Mouse (Mus musculus): ENCODE measurements around the gene Chuk. TPM values are rescaled to one million over a fixed set of nuclear protein-coding genes. Genes with fewer than 3 reads are reported as not detected.

The Chuk gene
- polyA plus RNA-seq, 1 experiment from 2014 or later, result 31.5 TPM

DNA sequence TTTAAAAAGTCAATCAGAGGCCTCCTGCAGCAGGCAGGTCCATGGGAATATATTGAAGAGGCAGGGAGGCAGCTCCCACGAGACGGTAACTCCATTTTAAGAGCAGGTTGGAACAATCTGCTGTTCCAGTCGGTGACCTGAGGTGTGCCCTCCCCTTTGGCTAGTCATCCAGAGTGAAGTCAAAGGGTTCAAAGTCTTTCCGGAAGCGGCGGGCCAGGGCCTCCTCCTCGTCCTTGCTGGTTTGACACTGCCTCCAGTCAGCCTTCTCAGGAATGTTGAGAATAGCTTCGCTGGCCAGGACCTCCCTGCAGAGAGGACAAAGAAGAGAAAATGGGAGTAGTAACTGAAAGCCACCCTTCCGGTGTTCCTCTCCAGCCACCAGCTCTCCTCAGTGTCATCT is 3.1 kb upstream of the Chuk start:
- Histone ChIP-seq H3K9me3 (replicated peaks; ENCODE audit: control insufficient read depth, low read length) (no peaks in the 10 kb centered on the region), H3K9ac (ENCODE audit: low read length) (no peak overlapping the region), H3K36me3 (ENCODE audit: control insufficient read depth, insufficient read depth) (peaks cover 34% of the 10 kb centered on the region), H3K4me1 (ENCODE audit: control insufficient read depth, insufficient read depth, low read length) (peaks cover 11% of the 10 kb centered on the region), H3K4me2 (ENCODE audit: low read depth, low read length) (no peak overlapping the region), H3K4me3 (ENCODE audit: low read length) (no peak overlapping the region), H3K27ac (ENCODE audit: low read length) (no peak overlapping the region), H3K27me3 (ENCODE audit: control insufficient read depth, insufficient read depth, low read length) (no peaks in the 10 kb centered on the region)
- no peak for ATAC-seq (replicated peaks; ENCODE audit: extremely low read depth, insufficient read depth, low FRiP score)
- 86% methylated on average over 9 of the region's 9 CpGs for WGBS

DNA sequence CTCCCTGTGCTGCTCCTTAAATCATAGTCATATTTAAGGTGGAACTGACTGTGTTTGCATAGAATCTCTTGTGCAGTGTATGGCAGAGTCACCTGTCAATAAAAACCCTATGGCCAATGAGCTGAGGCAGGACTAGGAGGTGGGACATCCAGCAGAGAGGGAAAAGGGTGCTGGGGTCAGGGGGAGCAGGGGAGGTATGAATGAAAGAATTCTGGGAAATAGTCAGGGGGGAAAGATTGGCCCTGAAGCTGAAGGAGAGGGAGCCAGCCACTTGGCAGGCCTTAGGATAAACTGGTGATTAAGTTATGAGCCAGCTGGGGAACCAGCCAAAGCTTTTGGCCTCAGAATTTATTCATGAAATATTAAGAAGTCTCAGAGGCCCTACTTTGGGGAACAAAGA is 1.7 kb upstream of the Chuk start:
- H3K36me3 ChIP-seq (ENCODE audit: control insufficient read depth, insufficient read depth), result peaks cover 28% of the 10 kb centered on the region
- H3K4me1 ChIP-seq (ENCODE audit: control insufficient read depth, insufficient read depth, low read length), result peaks cover 11% of the 10 kb centered on the region
- H3K27me3 ChIP-seq (ENCODE audit: control insufficient read depth, insufficient read depth, low read length), result no peaks in the 10 kb centered on the region
- H3K9me3 ChIP-seq (replicated peaks; ENCODE audit: control insufficient read depth, low read length), result no peaks in the 10 kb centered on the region
- no peak for ATAC-seq (replicated peaks; ENCODE audit: extremely low read depth, insufficient read depth, low FRiP score)
- H3K27ac ChIP-seq (ENCODE audit: low read length), result no peak overlapping the region
- no peak overlapping the region for H3K4me2 ChIP-seq (ENCODE audit: low read depth, low read length)
- no peak overlapping the region for H3K9ac ChIP-seq (ENCODE audit: low read length)
- no peak overlapping the region for H3K4me3 ChIP-seq (ENCODE audit: low read length)

DNA sequence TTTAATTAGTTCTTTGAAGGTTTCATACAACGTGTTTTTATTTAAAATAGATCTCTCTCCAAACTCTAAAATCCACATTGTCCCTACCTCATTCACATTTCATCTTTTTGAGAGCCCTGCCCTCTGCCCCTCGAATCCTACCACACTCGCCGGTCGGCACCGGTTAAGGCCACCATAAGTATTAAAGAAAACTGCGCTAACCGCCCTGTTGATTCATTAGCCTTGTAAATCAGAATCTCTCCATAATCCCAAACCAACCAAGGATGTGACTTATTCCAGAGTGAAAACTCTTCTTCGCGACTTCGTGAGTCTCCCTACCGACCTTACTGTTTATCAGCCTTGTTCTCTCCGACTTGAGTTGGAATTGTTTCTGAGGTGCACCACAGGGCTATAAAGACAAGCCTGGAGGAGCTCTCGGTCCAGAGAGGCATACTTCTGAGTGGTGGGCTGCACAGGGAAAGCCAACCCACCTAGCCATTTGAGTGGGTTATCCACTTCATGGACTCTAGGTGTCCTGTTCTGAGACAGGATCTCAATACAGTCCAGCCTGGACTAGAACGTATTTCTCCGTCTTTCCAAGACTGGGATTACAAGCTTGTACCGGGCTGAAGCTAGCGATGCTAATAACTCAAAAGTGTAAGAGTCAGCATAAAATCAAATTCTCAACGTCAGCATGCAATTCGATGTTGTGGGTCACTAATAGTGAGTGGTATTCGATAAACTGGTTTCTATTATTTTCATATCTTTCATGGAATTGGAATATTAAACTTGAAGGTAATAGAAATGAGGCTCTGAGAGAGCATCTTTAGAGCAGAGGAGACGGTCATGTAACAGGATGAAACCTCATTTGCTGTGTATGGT is 611 bp upstream of the Chuk start:
- peak overlapping the region; percentile 95 for H3K4me2 ChIP-seq (ENCODE audit: low read depth, low read length)
- 29% methylated on average over 22 of the region's 22 CpGs for WGBS
- ATAC-seq (replicated peaks; ENCODE audit: extremely low read depth, insufficient read depth, low FRiP score), result peak; percentile 15; the same call in 1 of the 2 replicates

DNA sequence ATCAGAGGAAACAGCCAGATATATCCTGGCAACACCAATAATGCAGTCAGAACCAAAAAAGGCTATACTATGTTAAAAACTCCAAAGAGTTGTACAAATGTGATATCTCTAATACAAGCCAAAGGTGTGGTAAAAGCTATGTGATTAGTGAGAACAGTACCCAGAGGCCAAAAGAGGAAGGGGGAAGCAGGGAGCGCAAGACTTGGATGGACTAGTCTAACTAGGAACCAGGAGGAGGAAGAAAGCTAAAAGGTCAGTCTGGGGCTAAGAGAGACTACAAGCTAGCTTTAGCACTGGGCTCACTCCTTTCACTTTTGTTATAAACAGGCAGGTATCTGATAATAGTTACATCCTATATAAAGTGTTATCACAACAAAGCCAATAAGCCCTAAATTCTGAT is 2.9 kb downstream of the Chuk start:
- H3K4me1 ChIP-seq (ENCODE audit: control insufficient read depth, insufficient read depth, low read length), result peaks cover 11% of the 10 kb centered on the region
- H3K4me2 ChIP-seq (ENCODE audit: low read depth, low read length), result no peak overlapping the region
- 72% methylated on average over 1 of the region's 1 CpGs for WGBS
- H3K9me3 ChIP-seq (replicated peaks; ENCODE audit: control insufficient read depth, low read length), result no peaks in the 10 kb centered on the region
- H3K27me3 ChIP-seq (ENCODE audit: control insufficient read depth, insufficient read depth, low read length), result no peaks in the 10 kb centered on the region
- no peak for ATAC-seq (replicated peaks; ENCODE audit: extremely low read depth, insufficient read depth, low FRiP score)
- H3K36me3 ChIP-seq (ENCODE audit: control insufficient read depth, insufficient read depth), result peaks cover 3% of the 10 kb centered on the region
- no peak overlapping the region for H3K4me3 ChIP-seq (ENCODE audit: low read length)
- no peak overlapping the region for H3K27ac ChIP-seq (ENCODE audit: low read length)
- no peak overlapping the region for H3K9ac ChIP-seq (ENCODE audit: low read length)

More for the DNA sequence above, 611 bp upstream of the Chuk start:
- peak overlapping the region; percentile 99 for H3K9ac ChIP-seq (ENCODE audit: low read length)
- H3K4me1 ChIP-seq (ENCODE audit: control insufficient read depth, insufficient read depth, low read length), result peaks cover 11% of the 10 kb centered on the region
- peak overlapping the region; percentile 99 for H3K4me3 ChIP-seq (ENCODE audit: low read length)
- H3K36me3 ChIP-seq (ENCODE audit: control insufficient read depth, insufficient read depth), result peaks cover 19% of the 10 kb centered on the region
- H3K27me3 ChIP-seq (ENCODE audit: control insufficient read depth, insufficient read depth, low read length), result no peaks in the 10 kb centered on the region
- no peaks in the 10 kb centered on the region for H3K9me3 ChIP-seq (replicated peaks; ENCODE audit: control insufficient read depth, low read length)
- 0 out of 2 replicates have a peak overlapping the region, but pooled peaks have one; percentile 15 for H3K27ac ChIP-seq (ENCODE audit: low read length)

DNA sequence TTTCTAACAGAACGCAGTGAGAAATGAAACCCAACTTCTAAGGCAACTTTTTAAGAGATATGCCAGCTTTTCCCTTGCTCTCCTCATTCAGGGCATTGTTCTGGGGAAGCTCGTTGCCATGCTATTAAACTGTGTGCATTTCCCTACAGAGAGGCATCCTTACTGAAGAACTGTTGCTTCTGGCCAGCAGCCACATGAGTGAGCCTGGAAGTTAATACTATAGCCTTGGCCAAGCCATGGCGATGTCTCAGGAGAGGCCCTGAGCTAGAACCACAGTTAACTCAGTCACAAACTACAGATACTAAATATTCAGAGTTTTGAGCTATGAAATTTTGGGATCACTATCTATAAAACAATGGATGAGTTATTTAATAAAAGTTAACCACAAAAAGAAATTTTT is 4.3 kb downstream of the Chuk start:
- Histone ChIP-seq H3K4me2 (ENCODE audit: low read depth, low read length) (no peak overlapping the region), H3K4me1 (ENCODE audit: control insufficient read depth, insufficient read depth, low read length) (peaks cover 11% of the 10 kb centered on the region), H3K4me3 (ENCODE audit: low read length) (no peak overlapping the region), H3K9me3 (replicated peaks; ENCODE audit: control insufficient read depth, low read length) (no peaks in the 10 kb centered on the region), H3K27me3 (ENCODE audit: control insufficient read depth, insufficient read depth, low read length) (no peaks in the 10 kb centered on the region), H3K9ac (ENCODE audit: low read length) (no peak overlapping the region), H3K27ac (ENCODE audit: low read length) (no peak overlapping the region), H3K36me3 (ENCODE audit: control insufficient read depth, insufficient read depth) (peaks cover 5% of the 10 kb centered on the region; the same call in 1 of the 2 replicates)
- 84% methylated on average over 3 of the region's 3 CpGs for WGBS
- no peak for ATAC-seq (replicated peaks; ENCODE audit: extremely low read depth, insufficient read depth, low FRiP score)

DNA sequence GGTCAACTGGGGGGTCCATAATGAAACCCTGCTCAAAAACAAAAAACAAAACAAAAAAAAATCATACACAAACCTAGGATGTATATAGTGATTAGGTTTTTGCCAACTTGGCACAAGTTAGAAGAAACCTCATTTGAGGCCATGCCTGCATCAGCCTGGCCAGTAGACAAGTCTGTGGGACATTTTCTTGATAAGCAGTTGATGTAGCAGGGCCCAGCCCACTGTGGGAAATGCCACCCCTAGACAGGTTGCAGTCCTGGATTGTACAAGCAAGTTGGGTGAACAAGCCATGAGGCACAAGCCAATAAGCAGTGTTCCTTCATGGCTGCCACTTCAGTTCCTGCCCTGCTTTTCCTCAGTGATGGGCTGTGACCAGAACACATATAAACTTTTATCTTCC is 6.4 kb downstream of the Chuk start:
- Histone ChIP-seq H3K4me2 (ENCODE audit: low read depth, low read length) (no peak overlapping the region), H3K27me3 (ENCODE audit: control insufficient read depth, insufficient read depth, low read length) (no peaks in the 10 kb centered on the region), H3K36me3 (ENCODE audit: control insufficient read depth, insufficient read depth) (peaks cover 16% of the 10 kb centered on the region), H3K9ac (ENCODE audit: low read length) (no peak overlapping the region), H3K4me1 (ENCODE audit: control insufficient read depth, insufficient read depth, low read length) (no peaks in the 10 kb centered on the region), H3K4me3 (ENCODE audit: low read length) (no peak overlapping the region), H3K9me3 (replicated peaks; ENCODE audit: control insufficient read depth, low read length) (0 out of 2 replicates have a peak, but pooled peaks cover under 1% of the 10 kb centered on the region), H3K27ac (ENCODE audit: low read length) (no peak overlapping the region)
- no peak for ATAC-seq (replicated peaks; ENCODE audit: extremely low read depth, insufficient read depth, low FRiP score)

DNA sequence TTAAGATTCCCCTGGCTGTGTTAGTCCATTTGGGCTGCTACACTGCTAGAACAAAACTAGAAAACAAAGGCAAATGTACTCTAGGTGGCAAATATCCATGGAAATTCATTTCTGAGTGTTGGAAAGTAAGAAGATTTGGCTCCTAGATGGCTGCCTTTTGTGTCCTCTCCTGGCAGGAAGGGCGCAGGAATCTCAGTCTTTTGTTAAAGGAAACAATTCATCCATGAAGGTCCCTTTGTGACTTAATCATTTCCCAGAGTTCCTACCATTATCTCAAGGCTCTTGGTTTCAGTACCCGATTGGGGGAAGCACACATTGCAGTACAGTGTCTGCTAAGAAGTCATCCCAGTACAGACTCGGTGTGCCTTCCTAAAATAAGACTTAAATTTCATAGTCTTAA is 21.0 kb downstream of the Chuk start:
- ATAC-seq (replicated peaks; ENCODE audit: extremely low read depth, insufficient read depth, low FRiP score), result no peak
- H3K4me3 ChIP-seq (ENCODE audit: low read length), result no peak overlapping the region
- no peaks in the 10 kb centered on the region for H3K4me1 ChIP-seq (ENCODE audit: control insufficient read depth, insufficient read depth, low read length)
- WGBS, result 72% methylated on average over 3 of the region's 3 CpGs
- no peak overlapping the region for H3K9ac ChIP-seq (ENCODE audit: low read length)
- peaks cover 21% of the 10 kb centered on the region for H3K36me3 ChIP-seq (ENCODE audit: control insufficient read depth, insufficient read depth)
- H3K9me3 ChIP-seq (replicated peaks; ENCODE audit: control insufficient read depth, low read length), result no peaks in the 10 kb centered on the region
- H3K27ac ChIP-seq (ENCODE audit: low read length), result no peak overlapping the region
- no peaks in the 10 kb centered on the region for H3K27me3 ChIP-seq (ENCODE audit: control insufficient read depth, insufficient read depth, low read length)
- H3K4me2 ChIP-seq (ENCODE audit: low read depth, low read length), result no peak overlapping the region

DNA sequence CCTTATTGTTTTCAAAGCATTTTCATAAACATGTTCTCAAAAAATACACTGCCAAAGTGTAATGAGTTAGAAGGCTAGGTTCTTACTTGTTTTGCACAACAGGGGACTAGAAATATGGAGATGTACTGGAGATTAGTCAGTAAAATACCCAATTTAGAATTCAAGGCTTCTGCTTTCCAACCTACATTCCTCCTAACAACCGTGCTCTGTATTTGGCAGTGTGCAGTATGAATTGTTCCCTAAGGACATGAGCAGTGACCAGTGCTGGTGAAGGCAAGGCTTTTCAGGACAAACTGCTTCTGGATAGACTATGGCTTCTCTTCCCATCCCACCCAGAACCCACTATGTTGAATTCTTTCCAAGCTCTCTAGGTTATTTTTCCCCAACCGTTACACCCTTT is 26.4 kb downstream of the Chuk start:
- Histone ChIP-seq H3K27ac (ENCODE audit: low read length) (no peak overlapping the region), H3K4me3 (ENCODE audit: low read length) (no peak overlapping the region), H3K9me3 (replicated peaks; ENCODE audit: control insufficient read depth, low read length) (no peaks in the 10 kb centered on the region), H3K4me1 (ENCODE audit: control insufficient read depth, insufficient read depth, low read length) (no peaks in the 10 kb centered on the region), H3K27me3 (ENCODE audit: control insufficient read depth, insufficient read depth, low read length) (no peaks in the 10 kb centered on the region), H3K4me2 (ENCODE audit: low read depth, low read length) (no peak overlapping the region), H3K9ac (ENCODE audit: low read length) (no peak overlapping the region), H3K36me3 (ENCODE audit: control insufficient read depth, insufficient read depth) (peaks cover 25% of the 10 kb centered on the region)
- ATAC-seq (replicated peaks; ENCODE audit: extremely low read depth, insufficient read depth, low FRiP score), result no peak
- 89% methylated on average over 2 of the region's 2 CpGs for WGBS

DNA sequence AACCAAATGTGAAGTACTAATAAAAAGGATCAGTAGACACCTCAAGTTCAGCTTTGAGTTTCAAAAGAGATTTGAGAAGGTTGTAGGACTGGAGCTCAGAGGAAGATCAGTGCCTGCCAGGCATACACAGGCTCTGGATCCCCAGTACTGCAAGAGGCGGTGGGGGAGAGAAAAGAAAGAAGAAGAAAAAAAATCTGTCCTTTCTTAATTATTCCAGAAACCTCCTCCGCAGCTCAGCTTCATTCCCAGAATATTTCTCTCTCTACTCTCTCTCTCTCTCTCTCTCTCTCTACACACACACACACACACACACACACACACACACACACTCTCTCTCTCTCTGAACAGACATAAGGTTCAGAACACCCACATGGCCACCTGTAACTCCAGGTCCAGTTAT is 27.3 kb downstream of the Chuk start:
- 89% methylated on average over 2 of the region's 2 CpGs for WGBS
- H3K4me2 ChIP-seq (ENCODE audit: low read depth, low read length), result no peak overlapping the region
- peaks cover 25% of the 10 kb centered on the region for H3K36me3 ChIP-seq (ENCODE audit: control insufficient read depth, insufficient read depth)

More for the DNA sequence above, 27.3 kb downstream of the Chuk start:
- H3K4me1 ChIP-seq (ENCODE audit: control insufficient read depth, insufficient read depth, low read length), result no peaks in the 10 kb centered on the region
- no peaks in the 10 kb centered on the region for H3K27me3 ChIP-seq (ENCODE audit: control insufficient read depth, insufficient read depth, low read length)
- H3K27ac ChIP-seq (ENCODE audit: low read length), result no peak overlapping the region
- no peaks in the 10 kb centered on the region for H3K9me3 ChIP-seq (replicated peaks; ENCODE audit: control insufficient read depth, low read length)
- H3K9ac ChIP-seq (ENCODE audit: low read length), result no peak overlapping the region
- no peak for ATAC-seq (replicated peaks; ENCODE audit: extremely low read depth, insufficient read depth, low FRiP score)
- no peak overlapping the region for H3K4me3 ChIP-seq (ENCODE audit: low read length)
